Mouse (Mus musculus) G1E (cell line): Measurements from ENCODE around the gene Avil.

Source experiments
- CTCF ChIP-seq: IDR thresholded peaks from 2 replicates; pipeline ENCODE4 v1.5.1; 2012; ENCODE audit warnings: low read depth, low read length, inconsistent platforms, mixed read lengths
- POLR2AphosphoS5 ChIP-seq: IDR thresholded peaks from 2 replicates; pipeline ENCODE4 v1.6.1; 2012; ENCODE audit warnings: low read depth, low read length, inconsistent platforms; ENCODE audit not compliant: insufficient replicate concordance
- TAL1 ChIP-seq: conservative IDR thresholded peaks from 2 replicates; pipeline ENCODE4 v1.6.1; 2012; ENCODE audit warnings: low read depth, low read length, inconsistent platforms, mixed read lengths

DNA sequence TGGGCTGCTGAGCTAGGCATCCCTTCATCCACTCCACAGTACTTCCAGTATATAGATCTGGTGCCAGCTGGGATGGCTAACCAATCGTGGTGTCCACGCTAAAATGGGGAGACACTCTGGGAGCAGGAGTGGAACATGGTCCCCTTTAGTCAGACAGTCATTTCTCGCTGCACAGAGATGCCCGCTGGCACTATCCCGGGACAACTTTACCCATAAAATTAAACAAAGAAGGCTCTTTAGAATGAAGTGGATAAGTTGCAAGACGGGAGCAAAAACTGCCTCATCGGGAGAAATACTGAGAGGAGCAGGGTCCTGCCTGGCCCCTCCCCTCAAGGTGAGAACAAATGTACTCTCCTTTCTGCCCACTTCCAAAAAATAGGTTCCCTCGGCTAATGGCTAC is 58.2 kb downstream of the Avil start:
- TF ChIP-seq CTCF (no peak), TAL1 (no peak), POLR2AphosphoS5 (no peak)
